Mouse (Mus musculus): Measurements from ENCODE around the gene Chst11. TPM values are rescaled to one million over a fixed set of nuclear protein-coding genes. Genes with fewer than 3 reads are reported as not detected.

Chst11 gene
- polyA plus RNA-seq, 1 experiment from 2014 or later: 4.5 TPM

DNA sequence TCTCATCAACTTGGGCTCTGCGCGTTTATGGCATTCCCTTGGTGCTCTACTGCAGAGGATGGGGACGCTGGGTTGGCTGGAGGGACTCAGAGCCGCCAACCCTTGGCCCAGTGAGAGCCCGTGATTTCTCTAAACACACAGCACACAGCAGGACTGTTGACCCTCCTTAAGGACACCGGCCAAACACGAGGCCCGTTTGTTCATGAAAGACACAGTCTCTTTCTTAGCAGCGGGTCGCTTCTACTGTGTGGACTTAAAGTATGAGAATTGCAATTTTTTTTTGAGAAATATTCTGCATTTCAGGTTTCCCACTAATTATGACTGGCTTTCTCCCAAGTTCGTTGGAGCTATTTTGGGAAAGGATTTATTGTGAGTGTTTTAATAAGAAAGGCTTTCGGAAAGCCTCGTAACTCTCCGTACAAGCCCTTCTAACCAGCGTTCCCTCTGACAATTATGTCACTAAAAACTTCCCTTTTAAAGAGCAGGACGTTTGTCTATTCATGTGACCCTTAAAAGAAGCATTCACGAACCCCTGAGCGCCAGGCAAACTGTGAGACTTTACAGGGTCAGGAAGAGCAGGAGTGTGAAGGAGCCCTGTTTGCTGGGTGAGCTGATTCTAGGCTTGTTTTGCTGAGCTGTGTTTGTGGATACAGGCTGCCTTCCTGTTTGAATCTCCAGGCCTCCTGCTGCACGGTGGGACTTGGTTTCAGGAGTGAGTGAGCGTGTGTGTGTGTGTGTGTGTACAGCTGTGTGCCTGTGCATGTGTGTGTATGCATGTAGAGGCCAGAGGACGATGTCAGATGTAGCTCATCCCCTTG is 122.8 kb downstream of the Chst11 start:
- no peaks in the 10 kb centered on the region for H3K36me3 ChIP-seq (ENCODE audit: control insufficient read depth, insufficient read depth, low read length)
- no peak for DNase-seq
- ATAC-seq (ENCODE audit: low FRiP score, low TSS enrichment): no peak
- H3K9me3 ChIP-seq (ENCODE audit: control insufficient read depth, low read length): no peaks in the 10 kb centered on the region
- peaks cover 48% of the 10 kb centered on the region for H3K4me1 ChIP-seq (ENCODE audit: control insufficient read depth, insufficient read depth, low read length)
- H3K4me3 ChIP-seq (replicated peaks; ENCODE audit: low read depth, low read length): no peak overlapping the region
- no peaks in the 10 kb centered on the region for H3K27me3 ChIP-seq (ENCODE audit: control insufficient read depth, insufficient read depth, low read length)
- H3K9ac ChIP-seq (replicated peaks; ENCODE audit: low read length): no peak overlapping the region
- WGBS: 57% methylated on average over 21 of the region's 21 CpGs
- H3K27ac ChIP-seq (replicated peaks; ENCODE audit: low read depth, low read length): no peak overlapping the region
- H3K4me2 ChIP-seq (ENCODE audit: low read length): no peak overlapping the region

DNA sequence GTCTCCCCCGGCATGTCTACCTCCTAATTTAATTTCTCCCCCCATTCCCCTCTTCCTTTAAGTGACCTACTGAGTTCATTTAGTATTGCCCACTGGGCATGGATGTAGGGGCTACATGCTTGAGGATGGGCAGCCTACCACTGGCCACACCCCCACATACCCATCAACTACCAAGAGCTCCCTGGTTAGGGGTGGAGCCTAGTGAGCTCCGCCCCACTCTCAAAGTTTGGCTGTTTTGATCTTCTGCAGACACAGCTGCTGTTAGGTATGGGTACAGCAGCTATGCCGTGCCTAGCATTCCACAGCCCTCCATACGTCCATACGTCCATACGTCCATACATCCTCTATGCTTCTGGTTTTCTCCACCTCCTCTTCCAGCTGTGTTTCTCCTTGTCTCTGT is 123.6 kb downstream of the Chst11 start:
- no peak overlapping the region for H3K4me3 ChIP-seq (replicated peaks; ENCODE audit: low read depth, low read length)
- no peak overlapping the region for H3K9ac ChIP-seq (replicated peaks; ENCODE audit: low read length)
- ATAC-seq (ENCODE audit: low FRiP score, low TSS enrichment) (no peak), DNase-seq (no peak)
- peaks cover 40% of the 10 kb centered on the region for H3K4me1 ChIP-seq (ENCODE audit: control insufficient read depth, insufficient read depth, low read length)
- no peak overlapping the region for H3K27ac ChIP-seq (replicated peaks; ENCODE audit: low read depth, low read length)
- no peaks in the 10 kb centered on the region for H3K9me3 ChIP-seq (ENCODE audit: control insufficient read depth, low read length)
- no peak overlapping the region for H3K4me2 ChIP-seq (ENCODE audit: low read length)
- no peaks in the 10 kb centered on the region for H3K27me3 ChIP-seq (ENCODE audit: control insufficient read depth, insufficient read depth, low read length)
- WGBS: 94% methylated on average over 6 of the region's 6 CpGs
- H3K36me3 ChIP-seq (ENCODE audit: control insufficient read depth, insufficient read depth, low read length): no peaks in the 10 kb centered on the region

- no peaks in the 10 kb centered on the region for H3K36me3 ChIP-seq (ENCODE audit: control insufficient read depth, insufficient read depth, low read length)
- no peak overlapping the region for H3K9ac ChIP-seq (replicated peaks; ENCODE audit: low read length)
- ATAC-seq (ENCODE audit: low FRiP score, low TSS enrichment): no peak
- peaks cover 19% of the 10 kb centered on the region for H3K4me1 ChIP-seq (ENCODE audit: control insufficient read depth, insufficient read depth, low read length)
- no peak for DNase-seq
- H3K4me3 ChIP-seq (replicated peaks; ENCODE audit: low read depth, low read length): no peak overlapping the region
- no peak overlapping the region for H3K4me2 ChIP-seq (ENCODE audit: low read length)
- no peak overlapping the region for H3K27ac ChIP-seq (replicated peaks; ENCODE audit: low read depth, low read length)
- H3K27me3 ChIP-seq (ENCODE audit: control insufficient read depth, insufficient read depth, low read length): no peaks in the 10 kb centered on the region
- H3K9me3 ChIP-seq (ENCODE audit: control insufficient read depth, low read length): no peaks in the 10 kb centered on the region
- 92% methylated on average over 6 of the region's 6 CpGs for WGBS
These were observed 125.7 kb downstream of the Chst11 start for GRCm38 (mm10) chr10:83111046-83111445.

DNA sequence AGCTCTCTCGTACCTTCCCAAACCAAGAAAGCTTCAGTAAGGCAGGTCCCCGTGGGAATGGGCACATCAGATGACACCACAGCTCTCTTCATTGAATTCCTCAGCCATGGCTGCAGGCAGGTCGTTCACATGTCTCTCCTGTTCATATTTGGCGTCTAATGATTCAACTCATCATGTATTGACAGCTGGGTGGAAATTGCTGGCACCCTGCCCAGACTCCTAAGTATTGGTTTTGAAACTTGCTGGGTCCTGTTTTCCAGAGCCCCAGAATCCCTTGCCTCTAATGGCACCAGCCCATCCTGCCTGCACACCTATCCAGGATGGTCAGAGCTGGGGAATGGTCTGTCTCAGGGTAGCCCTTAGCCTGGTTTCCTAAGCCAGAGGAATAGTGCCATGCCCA is 127.0 kb downstream of the Chst11 start:
- Histone ChIP-seq H3K4me2 (ENCODE audit: low read length) (no peak overlapping the region), H3K9me3 (ENCODE audit: control insufficient read depth, low read length) (no peaks in the 10 kb centered on the region), H3K9ac (replicated peaks; ENCODE audit: low read length) (no peak overlapping the region), H3K4me1 (ENCODE audit: control insufficient read depth, insufficient read depth, low read length) (peaks cover 17% of the 10 kb centered on the region), H3K36me3 (ENCODE audit: control insufficient read depth, insufficient read depth, low read length) (no peaks in the 10 kb centered on the region), H3K27ac (replicated peaks; ENCODE audit: low read depth, low read length) (no peak overlapping the region), H3K27me3 (ENCODE audit: control insufficient read depth, insufficient read depth, low read length) (no peaks in the 10 kb centered on the region), H3K4me3 (replicated peaks; ENCODE audit: low read depth, low read length) (no peak overlapping the region)
- no peak for DNase-seq
- no peak for ATAC-seq (ENCODE audit: low FRiP score, low TSS enrichment)
- WGBS: 69% methylated on average over 4 of the region's 4 CpGs

DNA sequence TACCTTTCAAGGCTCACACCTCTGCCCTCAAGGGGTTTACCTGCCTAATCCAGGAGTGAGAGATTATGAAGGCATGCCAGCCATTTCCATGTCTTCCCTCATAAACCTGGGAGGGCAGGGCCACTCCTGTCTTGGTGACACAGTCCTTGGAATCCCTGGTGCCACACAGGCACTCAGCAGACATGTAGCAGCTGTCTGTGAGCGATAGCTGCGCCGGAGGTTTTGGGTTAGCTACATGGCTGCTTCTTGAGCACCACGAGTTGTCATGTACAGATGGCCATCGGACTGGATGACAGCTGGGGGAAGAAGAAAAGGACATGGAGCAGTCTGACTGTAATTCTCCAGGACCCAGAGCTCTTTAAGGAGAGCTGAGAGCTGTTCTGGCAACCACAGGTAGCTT is 129.3 kb downstream of the Chst11 start:
- WGBS: 89% methylated on average over 5 of the region's 5 CpGs
- H3K9ac ChIP-seq (replicated peaks; ENCODE audit: low read length): no peak overlapping the region
- no peaks in the 10 kb centered on the region for H3K36me3 ChIP-seq (ENCODE audit: control insufficient read depth, insufficient read depth, low read length)
- H3K4me1 ChIP-seq (ENCODE audit: control insufficient read depth, insufficient read depth, low read length): peaks cover 26% of the 10 kb centered on the region
- no peak overlapping the region for H3K4me2 ChIP-seq (ENCODE audit: low read length)
- no peak overlapping the region for H3K4me3 ChIP-seq (replicated peaks; ENCODE audit: low read depth, low read length)
- DNase-seq: no peak
- no peak for ATAC-seq (ENCODE audit: low FRiP score, low TSS enrichment)
- H3K27ac ChIP-seq (replicated peaks; ENCODE audit: low read depth, low read length): no peak overlapping the region
- no peaks in the 10 kb centered on the region for H3K27me3 ChIP-seq (ENCODE audit: control insufficient read depth, insufficient read depth, low read length)
- no peaks in the 10 kb centered on the region for H3K9me3 ChIP-seq (ENCODE audit: control insufficient read depth, low read length)

- H3K9ac ChIP-seq (replicated peaks; ENCODE audit: low read length): no peak overlapping the region
- H3K9me3 ChIP-seq (ENCODE audit: control insufficient read depth, low read length): no peaks in the 10 kb centered on the region
- no peak overlapping the region for H3K4me2 ChIP-seq (ENCODE audit: low read length)
- H3K4me3 ChIP-seq (replicated peaks; ENCODE audit: low read depth, low read length): no peak overlapping the region
- 15% methylated on average over 11 of the region's 11 CpGs for WGBS
- H3K27ac ChIP-seq (replicated peaks; ENCODE audit: low read depth, low read length): peak overlapping the region; percentile 61; the same call in 1 of the 2 replicates
- no peaks in the 10 kb centered on the region for H3K27me3 ChIP-seq (ENCODE audit: control insufficient read depth, insufficient read depth, low read length)
- ATAC-seq (ENCODE audit: low FRiP score, low TSS enrichment): no peak
- H3K36me3 ChIP-seq (ENCODE audit: control insufficient read depth, insufficient read depth, low read length): no peaks in the 10 kb centered on the region
- peak; percentile 75 for DNase-seq
- peaks cover 26% of the 10 kb centered on the region for H3K4me1 ChIP-seq (ENCODE audit: control insufficient read depth, insufficient read depth, low read length)
These were observed 131.6 kb downstream of the Chst11 start for GRCm38 (mm10) chr10:83116889-83117288.

DNA sequence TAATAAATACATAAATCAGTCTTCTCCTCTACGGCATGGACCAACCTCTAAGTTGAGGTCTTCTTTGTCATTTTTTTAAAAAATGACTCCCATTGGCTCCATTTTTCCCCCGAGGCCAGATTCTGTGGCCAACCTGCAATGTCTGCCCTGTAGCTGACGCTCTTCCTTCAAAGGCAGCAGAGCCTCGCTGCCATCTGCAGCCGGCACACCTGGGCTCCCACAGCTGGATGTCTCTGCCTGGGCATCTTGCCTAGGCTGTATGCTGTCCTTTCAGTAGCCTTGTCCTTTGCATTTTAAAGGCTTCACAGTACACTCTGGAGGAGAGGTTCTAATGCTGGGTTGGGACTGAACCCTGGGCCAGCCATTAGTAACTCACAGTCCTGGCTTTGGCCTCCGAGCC is 132.6 kb downstream of the Chst11 start:
- Histone ChIP-seq H3K4me2 (ENCODE audit: low read length) (no peak overlapping the region), H3K9ac (replicated peaks; ENCODE audit: low read length) (no peak overlapping the region), H3K4me3 (replicated peaks; ENCODE audit: low read depth, low read length) (no peak overlapping the region), H3K36me3 (ENCODE audit: control insufficient read depth, insufficient read depth, low read length) (no peaks in the 10 kb centered on the region), H3K4me1 (ENCODE audit: control insufficient read depth, insufficient read depth, low read length) (peaks cover 24% of the 10 kb centered on the region), H3K27me3 (ENCODE audit: control insufficient read depth, insufficient read depth, low read length) (no peaks in the 10 kb centered on the region), H3K9me3 (ENCODE audit: control insufficient read depth, low read length) (no peaks in the 10 kb centered on the region), H3K27ac (replicated peaks; ENCODE audit: low read depth, low read length) (no peak overlapping the region)
- DNase-seq (no peak), ATAC-seq (ENCODE audit: low FRiP score, low TSS enrichment) (no peak)
- whole genome bisulfite sequencing: 79% methylated on average over 6 of the region's 6 CpGs

GRCm38 (mm10) chr10:83118613-83119012 is 133.3 kb downstream of the Chst11 start:
- Histone ChIP-seq H3K9me3 (ENCODE audit: control insufficient read depth, low read length) (no peaks in the 10 kb centered on the region), H3K27me3 (ENCODE audit: control insufficient read depth, insufficient read depth, low read length) (no peaks in the 10 kb centered on the region), H3K9ac (replicated peaks; ENCODE audit: low read length) (no peak overlapping the region), H3K4me3 (replicated peaks; ENCODE audit: low read depth, low read length) (no peak overlapping the region), H3K4me1 (ENCODE audit: control insufficient read depth, insufficient read depth, low read length) (peaks cover 22% of the 10 kb centered on the region), H3K27ac (replicated peaks; ENCODE audit: low read depth, low read length) (no peak overlapping the region), H3K36me3 (ENCODE audit: control insufficient read depth, insufficient read depth, low read length) (no peaks in the 10 kb centered on the region), H3K4me2 (ENCODE audit: low read length) (no peak overlapping the region)
- DNase-seq (no peak), ATAC-seq (ENCODE audit: low FRiP score, low TSS enrichment) (no peak)
- WGBS: 48% methylated on average over 3 of the region's 3 CpGs

DNA sequence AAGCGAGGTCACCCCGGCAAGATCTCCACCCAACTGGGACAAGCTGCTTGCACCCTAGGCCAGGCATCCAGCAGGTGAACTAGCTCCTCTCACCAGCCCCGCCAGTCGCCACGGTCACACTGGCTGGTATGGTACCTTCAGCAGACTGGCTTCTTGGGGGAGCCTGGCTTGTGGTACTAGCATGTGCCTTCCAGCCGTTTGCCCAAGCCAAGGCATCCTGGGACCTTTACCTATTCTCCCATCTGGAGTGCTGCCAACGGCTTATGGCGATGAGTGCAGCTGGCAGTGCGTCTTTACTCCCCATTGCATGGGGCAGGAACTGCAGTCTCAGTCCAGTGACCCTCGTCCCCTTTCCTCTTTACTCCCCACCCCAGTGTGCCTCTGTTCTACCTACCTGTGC is 133.7 kb downstream of the Chst11 start:
- ATAC-seq (ENCODE audit: low FRiP score, low TSS enrichment): no peak
- WGBS: 38% methylated on average over 10 of the region's 10 CpGs
- Histone ChIP-seq H3K4me3 (replicated peaks; ENCODE audit: low read depth, low read length) (no peak overlapping the region), H3K9ac (replicated peaks; ENCODE audit: low read length) (no peak overlapping the region), H3K9me3 (ENCODE audit: control insufficient read depth, low read length) (no peaks in the 10 kb centered on the region), H3K4me1 (ENCODE audit: control insufficient read depth, insufficient read depth, low read length) (peaks cover 22% of the 10 kb centered on the region), H3K4me2 (ENCODE audit: low read length) (no peak overlapping the region), H3K36me3 (ENCODE audit: control insufficient read depth, insufficient read depth, low read length) (no peaks in the 10 kb centered on the region), H3K27me3 (ENCODE audit: control insufficient read depth, insufficient read depth, low read length) (no peaks in the 10 kb centered on the region), H3K27ac (replicated peaks; ENCODE audit: low read depth, low read length) (0 out of 2 replicates have a peak overlapping the region, but pooled peaks have one; percentile 13)
- DNase-seq: no peak
